Comparison of ENCODE assay signal across 8 mouse cellular contexts in genomic region chr9:27300698-27301097, GRCm38 (mm10). TPM values are rescaled to one million over a fixed set of nuclear protein-coding genes. Genes with fewer than 3 reads are reported as not detected.
DNase-seq lines count a peak whose midpoint lies in the region; ATAC-seq lines count a peak whose summit lies in the region.

No protein-coding gene starts in this region.

- H3K36me3 ChIP-seq in liver, embryonic 12.5 days: no peaks in the 10 kb centered on the region
- H3K36me3 ChIP-seq in embryonic facial prominence, embryonic 14.5 days (ENCODE audit: control insufficient read depth, insufficient read depth, low read length): no peaks in the 10 kb centered on the region
- H3K36me3 ChIP-seq in intestine, embryonic 16.5 days (ENCODE audit: control insufficient read depth, insufficient read depth, low read length): no peaks in the 10 kb centered on the region
- H3K36me3 ChIP-seq in stomach, embryonic 14.5 days (ENCODE audit: control insufficient read depth, insufficient read depth, low read length): no peaks in the 10 kb centered on the region

- ATAC-seq in liver, embryonic 12.5 days: no peak
- ATAC-seq in embryonic facial prominence, embryonic 14.5 days (ENCODE audit: low read depth): no peak
- no peak for ATAC-seq in intestine, embryonic 16.5 days
- no peak for ATAC-seq in stomach, embryonic 14.5 days (ENCODE audit: insufficient number of reproducible peaks, insufficient read depth, low FRiP score, low read depth)
- ATAC-seq in erythroblast, adult 5-6 weeks (replicated peaks; ENCODE audit: low FRiP score, poor library complexity, severe bottlenecking): no peak
- no peak for ATAC-seq in granulocyte monocyte progenitor cell, adult 5-6 weeks (replicated peaks; ENCODE audit: poor library complexity, severe bottlenecking)

- H3K4me1 ChIP-seq in liver, embryonic 12.5 days: peaks cover 10% of the 10 kb centered on the region; the same call in 1 of the 2 replicates
- H3K4me1 ChIP-seq in embryonic facial prominence, embryonic 14.5 days (ENCODE audit: control insufficient read depth, insufficient read depth, low read length): peaks cover 15% of the 10 kb centered on the region
- peaks cover 7% of the 10 kb centered on the region; the same call in 1 of the 2 replicates for H3K4me1 ChIP-seq in intestine, embryonic 16.5 days (ENCODE audit: control insufficient read depth, insufficient read depth, low read length)
- 0 out of 2 replicates have a peak, but pooled peaks cover 2% of the 10 kb centered on the region for H3K4me1 ChIP-seq in stomach, embryonic 14.5 days (ENCODE audit: control insufficient read depth, insufficient read depth, low read length)

- peaks cover 78% of the 10 kb centered on the region for H3K27me3 ChIP-seq in liver, embryonic 12.5 days (replicated peaks)
- H3K27me3 ChIP-seq in embryonic facial prominence, embryonic 14.5 days (replicated peaks; ENCODE audit: control insufficient read depth, insufficient read depth, low read length): peaks cover 24% of the 10 kb centered on the region
- H3K27me3 ChIP-seq in intestine, embryonic 16.5 days (replicated peaks; ENCODE audit: control insufficient read depth, insufficient read depth, low read length): peaks cover 16% of the 10 kb centered on the region
- H3K27me3 ChIP-seq in stomach, embryonic 14.5 days (ENCODE audit: control insufficient read depth, insufficient read depth, low read length): 0 out of 2 replicates have a peak, but pooled peaks cover 9% of the 10 kb centered on the region

- H3K27ac ChIP-seq in liver, embryonic 12.5 days: no peak overlapping the region
- no peak overlapping the region for H3K27ac ChIP-seq in embryonic facial prominence, embryonic 14.5 days (replicated peaks; ENCODE audit: low read depth, low read length)
- no peak overlapping the region for H3K27ac ChIP-seq in intestine, embryonic 16.5 days (ENCODE audit: low read length)
- H3K27ac ChIP-seq in stomach, embryonic 14.5 days (ENCODE audit: low read length): no peak overlapping the region

- peak overlapping the region; percentile 68 for H3K4me2 ChIP-seq in liver, embryonic 12.5 days
- peak overlapping the region; percentile 90 for H3K4me2 ChIP-seq in embryonic facial prominence, embryonic 14.5 days (ENCODE audit: low read depth, low read length)
- H3K4me2 ChIP-seq in intestine, embryonic 16.5 days (ENCODE audit: low read depth, low read length): peak overlapping the region; percentile 90
- peak overlapping the region; percentile 84 for H3K4me2 ChIP-seq in stomach, embryonic 14.5 days (replicated peaks; ENCODE audit: low read depth, low read length)

- H3K4me3 ChIP-seq in liver, embryonic 12.5 days: peak overlapping the region; percentile 53; the same call in 1 of the 2 replicates
- H3K4me3 ChIP-seq in embryonic facial prominence, embryonic 14.5 days (ENCODE audit: low read depth, low read length): peak overlapping the region; percentile 63
- H3K4me3 ChIP-seq in intestine, embryonic 16.5 days (ENCODE audit: low read length): peak overlapping the region; percentile 78
- peak overlapping the region; percentile 65 for H3K4me3 ChIP-seq in stomach, embryonic 14.5 days (ENCODE audit: low read depth, low read length)

- DNase-seq in liver: no peak
- no peak for DNase-seq in embryonic facial prominence, embryonic 14.5 days (ENCODE audit: low spot score)
- DNase-seq in ovary, adult 18-20 months (ENCODE audit: low spot score): no peak

- WGBS in liver, embryonic 12.5 days (ENCODE audit: insufficient replicate concordance): 8% methylated on average over 4 of the region's 4 CpGs
- WGBS in embryonic facial prominence, embryonic 14.5 days: 12% methylated on average over 4 of the region's 4 CpGs
- WGBS in intestine, embryonic 16.5 days: 7% methylated on average over 4 of the region's 4 CpGs
- 10% methylated on average over 4 of the region's 4 CpGs for WGBS in stomach, embryonic 14.5 days

- H3K9ac ChIP-seq in liver, embryonic 12.5 days: no peak overlapping the region
- H3K9ac ChIP-seq in embryonic facial prominence, embryonic 14.5 days (ENCODE audit: low read depth, low read length): no peak overlapping the region
- H3K9ac ChIP-seq in intestine, embryonic 16.5 days (ENCODE audit: low read depth, low read length): 0 out of 2 replicates have a peak overlapping the region, but pooled peaks have one; percentile 66
- H3K9ac ChIP-seq in stomach, embryonic 14.5 days (replicated peaks; ENCODE audit: low read depth, low read length): no peak overlapping the region

- no peaks in the 10 kb centered on the region for H3K9me3 ChIP-seq in liver, embryonic 12.5 days (replicated peaks)
- H3K9me3 ChIP-seq in embryonic facial prominence, embryonic 14.5 days (ENCODE audit: control insufficient read depth, low read length): no peaks in the 10 kb centered on the region
- H3K9me3 ChIP-seq in intestine, embryonic 16.5 days (ENCODE audit: control insufficient read depth, low read length): no peaks in the 10 kb centered on the region
- H3K9me3 ChIP-seq in stomach, embryonic 14.5 days (ENCODE audit: control insufficient read depth, low read depth, low read length): no peaks in the 10 kb centered on the region

RNA-seq across cellular contexts. Expression of gene Igsf9b, which starts 1.7 kb away (rescaled TPM):
- polyA plus RNA-seq in liver, embryonic 12.5 days (2016; fragmentation: Nextera tagmentation; extraction: Ambion mirVana): 0.15 and 0.20 TPM in 2 replicates
- polyA plus RNA-seq in embryonic facial prominence, embryonic 14.5 days (2014; fragmentation: Nextera tagmentation; extraction: Ambion mirVana): 3.0 and 3.3 TPM in 2 replicates
- 4.1 and 4.2 TPM in 2 replicates for polyA plus RNA-seq in intestine, embryonic 16.5 days (2015; fragmentation: Nextera tagmentation; extraction: Ambion mirVana)
- 5.9 and 6.0 TPM in 2 replicates for polyA plus RNA-seq in stomach, embryonic 14.5 days (2014; fragmentation: Nextera tagmentation; extraction: Ambion mirVana)
- total RNA-seq in erythroblast, adult 5-6 weeks (2015; ENCODE audit: low replicate concordance): not detected in 2 replicates
- under 0.01 TPM in 1 of 2 replicates, not detected in the other for total RNA-seq in erythroblast, adult 5-6 weeks (2017; ENCODE audit: low replicate concordance)
- total RNA-seq in granulocyte monocyte progenitor cell, adult 5-6 weeks (2014; fragmentation: Nextera tagmentation): not detected in 2 replicates
- total RNA-seq in granulocyte monocyte progenitor cell, adult 5-6 weeks (2017): 0.10 TPM in 1 of 2 replicates, not detected in the other
